Mouse (Mus musculus) stomach, embryonic 16.5 days (tissue): ENCODE results near the gene Nlrp9c. TPM values are rescaled to one million over a fixed set of nuclear protein-coding genes. Genes with fewer than 3 reads are reported as not detected.
"Not testable (repeated sequence)": the region's sequence is repeated elsewhere in the genome, so short reads cannot be mapped to it uniquely, and the experiment has no call there.

Source experiments
- ATAC-seq: fragments of 200-750 bp; cut with Nextera tagmentation; 2 replicates; pipeline ENCODE4 v1.8.0; 2017; ENCODE audit warnings: moderate number of reproducible peaks, moderate TSS enrichment; ENCODE audit not compliant: insufficient read depth, low FRiP score
- H3K27ac ChIP-seq: fragments of 300-500 bp; sonication (generic); 2 replicates; pipeline ENCODE4 v1.5.1; 2014; ENCODE audit warnings: low read length
- H3K27me3 ChIP-seq: fragments of 300-500 bp; sonication (generic); 2 replicates; pipeline ENCODE4 v1.6.1; 2014; ENCODE audit warnings: low read length, control low read depth, mixed read lengths; ENCODE audit not compliant: control insufficient read depth, insufficient read depth
- H3K36me3 ChIP-seq: fragments of 300-500 bp; sonication (generic); 2 replicates; pipeline ENCODE4 v1.6.1; 2014; ENCODE audit warnings: low read length; ENCODE audit not compliant: control insufficient read depth, insufficient read depth
- H3K4me1 ChIP-seq: fragments of 300-500 bp; sonication (generic); 2 replicates; pipeline ENCODE4 v1.6.1; 2014; ENCODE audit warnings: low read length, control low read depth, mixed read lengths; ENCODE audit not compliant: control insufficient read depth, insufficient read depth
- H3K4me2 ChIP-seq: fragments of 300-500 bp; sonication (generic); 2 replicates; pipeline ENCODE4 v1.6.1; 2014; ENCODE audit warnings: low read depth, low read length, mixed read lengths
- H3K4me3 ChIP-seq: fragments of 300-500 bp; sonication (generic); replicated peaks from 2 replicates; pipeline ENCODE4 v1.5.1; 2014; ENCODE audit warnings: mild to moderate bottlenecking, low read length
- H3K9ac ChIP-seq: fragments of 300-500 bp; sonication (generic); 2 replicates; pipeline ENCODE4 v1.6.1; 2014; ENCODE audit warnings: low read length
- H3K9me3 ChIP-seq: fragments of 300-500 bp; sonication (generic); replicated peaks from 2 replicates; pipeline ENCODE4 v1.6.1; 2016; ENCODE audit warnings: low read length, control low read depth; ENCODE audit not compliant: control insufficient read depth
- WGBS: fragments of 180-500 bp; shearing (Covaris S2); extraction: QIAGEN DNeasy Blood & Tissue Kit; methylation state at CpG from one replicate; pipeline ENCODE4 v1.1.7; 2014; 5-methylcytosine and 5-hydroxymethylcytosine counted together
- polyA plus RNA-seq: library from polyadenylated mRNA; unstranded; fragments of >200 nt; fragmentation: Nextera tagmentation; extraction: Ambion mirVana; gene quantifications from 2 replicates; pipeline ENCODE4 v1.2.1, GENCODE M21; 2015

Gene Nlrp9c
- not detected in 2 replicates for polyA plus RNA-seq

GRCm38 (mm10) chr7:26403600-26403999 lies at the start of gene Nlrp9c:
TSS of gene Nlrp9c (minus strand) at chr7:26403700.
- not testable (repeated sequence) for ATAC-seq, H3K27ac ChIP-seq, H3K9ac ChIP-seq, H3K9me3 ChIP-seq, H3K4me2 ChIP-seq, H3K27me3 ChIP-seq, H3K4me3 ChIP-seq, H3K4me1 ChIP-seq, H3K36me3 ChIP-seq
- WGBS, result 71% methylated on average over 2 of the region's 2 CpGs

- 84% methylated on average over 5 of the region's 5 CpGs for WGBS
- H3K27me3 ChIP-seq, result no peaks in the 10 kb centered on the region
- H3K4me2 ChIP-seq, result no peak within 1 kb of the TSS
- no peaks in the 10 kb centered on the region for H3K4me1 ChIP-seq
- H3K9me3 ChIP-seq, result no peaks in the 10 kb centered on the region
- no peaks in the 10 kb centered on the region for H3K36me3 ChIP-seq
- H3K9ac ChIP-seq, result no peak within 1 kb of the TSS
- H3K4me3 ChIP-seq, result no peak within 1 kb of the TSS
- no peak for ATAC-seq
- H3K27ac ChIP-seq, result no peak within 1 kb of the TSS
Measured at GRCm38 (mm10) chr7:26434813-26435212, 31.3 kb upstream of the Nlrp9c start, which contains the start of gene Nlrp4a. TSS of gene Nlrp4a (plus strand) at chr7:26435113.

GRCm38 (mm10) chr7:26391811-26392210 lies 11.7 kb downstream of the Nlrp9c start:
- not testable (repeated sequence) for H3K4me2 ChIP-seq, H3K36me3 ChIP-seq, H3K9me3 ChIP-seq, H3K27me3 ChIP-seq, ATAC-seq, H3K27ac ChIP-seq, H3K4me3 ChIP-seq, H3K9ac ChIP-seq, H3K4me1 ChIP-seq
- 82% methylated on average over 6 of the region's 6 CpGs for WGBS

- not testable (repeated sequence) for H3K27me3 ChIP-seq, H3K9me3 ChIP-seq, H3K36me3 ChIP-seq, H3K27ac ChIP-seq, H3K4me3 ChIP-seq, H3K9ac ChIP-seq, H3K4me2 ChIP-seq, H3K4me1 ChIP-seq, ATAC-seq
- 79% methylated on average over 2 of the region's 2 CpGs for WGBS
Measured at GRCm38 (mm10) chr7:26391137-26391536, 12.4 kb downstream of the Nlrp9c start.

- not testable (repeated sequence) for H3K4me3 ChIP-seq, H3K4me2 ChIP-seq, H3K9ac ChIP-seq, H3K27me3 ChIP-seq, H3K27ac ChIP-seq, H3K9me3 ChIP-seq, H3K4me1 ChIP-seq, ATAC-seq, H3K36me3 ChIP-seq
- 84% methylated on average over 5 of the region's 5 CpGs for WGBS
Measured at GRCm38 (mm10) chr7:26386691-26387090, 16.8 kb downstream of the Nlrp9c start.

GRCm38 (mm10) chr7:26380807-26381206 lies 22.7 kb downstream of the Nlrp9c start:
- no peaks in the 10 kb centered on the region for H3K27me3 ChIP-seq
- no peaks in the 10 kb centered on the region for H3K4me1 ChIP-seq
- no peak overlapping the region for H3K4me2 ChIP-seq
- ATAC-seq, result no peak
- H3K9ac ChIP-seq, result no peak overlapping the region
- no peaks in the 10 kb centered on the region for H3K9me3 ChIP-seq
- H3K4me3 ChIP-seq, result no peak overlapping the region
- H3K27ac ChIP-seq, result no peak overlapping the region
- 88% methylated on average over 1 of the region's 1 CpGs for WGBS
- no peaks in the 10 kb centered on the region for H3K36me3 ChIP-seq

GRCm38 (mm10) chr7:26373221-26373620 lies 30.3 kb downstream of the Nlrp9c start:
- not testable (repeated sequence) for H3K27ac ChIP-seq, H3K4me3 ChIP-seq, H3K36me3 ChIP-seq, H3K27me3 ChIP-seq, H3K4me1 ChIP-seq, ATAC-seq, H3K9me3 ChIP-seq, H3K4me2 ChIP-seq, H3K9ac ChIP-seq
- 86% methylated on average over 5 of the region's 5 CpGs for WGBS

GRCm38 (mm10) chr7:26356719-26357118 lies 46.8 kb downstream of the Nlrp9c start:
- H3K4me1 ChIP-seq, H3K27ac ChIP-seq, H3K9ac ChIP-seq, H3K4me2 ChIP-seq, H3K9me3 ChIP-seq, H3K4me3 ChIP-seq, H3K27me3 ChIP-seq, ATAC-seq, H3K36me3 ChIP-seq: not testable (repeated sequence)
- WGBS, result 74% methylated on average over 5 of the region's 6 CpGs

GRCm38 (mm10) chr7:26352258-26352657 lies 51.2 kb downstream of the Nlrp9c start:
- H3K4me2 ChIP-seq, H3K36me3 ChIP-seq, H3K27ac ChIP-seq, H3K9me3 ChIP-seq, H3K4me1 ChIP-seq, H3K4me3 ChIP-seq, H3K27me3 ChIP-seq, H3K9ac ChIP-seq, ATAC-seq: not testable (repeated sequence)
- WGBS, result 76% methylated on average over 2 of the region's 3 CpGs

GRCm38 (mm10) chr7:26350177-26350576 lies 53.3 kb downstream of the Nlrp9c start:
- H3K36me3 ChIP-seq, ATAC-seq: not testable (repeated sequence)

More at GRCm38 (mm10) chr7:26350177-26350576, 53.3 kb downstream of the Nlrp9c start:
- not testable (repeated sequence) for H3K9me3 ChIP-seq, H3K27me3 ChIP-seq, H3K9ac ChIP-seq, H3K4me2 ChIP-seq, H3K4me1 ChIP-seq, H3K4me3 ChIP-seq, H3K27ac ChIP-seq
